Mouse (Mus musculus) thymus, adult 2 months (tissue): ENCODE measurements at regions not wholly inside any gene's neighbourhood (a gene's known extent, or its start where the extent isn't known, plus 50 kb on each side); places are given as distances from the start of the nearest gene placed in this dataset.

ENCODE experiments used
- CTCF ChIP-seq: fragments of 200-500 bp; IDR thresholded peaks from 2 replicates; pipeline ENCODE4 v1.5.1; 2012; ENCODE audit warnings: mild to moderate bottlenecking, control low read depth, low read length, moderate library complexity, borderline replicate concordance; ENCODE audit not compliant: control insufficient read depth, poor library complexity, insufficient read depth; ENCODE audit errors: extremely low read depth
- POLR2A ChIP-seq: fragments of 200-500 bp; IDR thresholded peaks from 2 replicates; pipeline ENCODE4 v1.6.1; 2012; ENCODE audit warnings: mild to moderate bottlenecking, low read length, control low read depth, moderate library complexity; ENCODE audit not compliant: control insufficient read depth, poor library complexity, insufficient read depth; ENCODE audit errors: extremely low read depth

- TF ChIP-seq CTCF (no peak), POLR2A (no peak)
Observed at GRCm38 (mm10) chr3:148761586-148761985, 228.8 kb downstream of the Adgrl2 start.
